Mouse (Mus musculus) gastrocnemius, adult 18-20 months (tissue): Measurements from ENCODE around the gene Dnah1. TPM values are rescaled to one million over a fixed set of nuclear protein-coding genes. Genes with fewer than 3 reads are reported as not detected.

Experiments used
- DNase-seq: peaks from one replicate; pipeline ENCODE4 v3.0.0; 2021; ENCODE audit warnings: low spot score
- total RNA-seq, 2 experiments: library from RNA; stranded (reverse); gene quantifications; 2 replicates each; pipeline ENCODE4 v1.2.3; 2021

The Dnah1 gene
- total RNA-seq, 2 experiments from 2014 or later = 0.14 to 0.16 TPM

DNA sequence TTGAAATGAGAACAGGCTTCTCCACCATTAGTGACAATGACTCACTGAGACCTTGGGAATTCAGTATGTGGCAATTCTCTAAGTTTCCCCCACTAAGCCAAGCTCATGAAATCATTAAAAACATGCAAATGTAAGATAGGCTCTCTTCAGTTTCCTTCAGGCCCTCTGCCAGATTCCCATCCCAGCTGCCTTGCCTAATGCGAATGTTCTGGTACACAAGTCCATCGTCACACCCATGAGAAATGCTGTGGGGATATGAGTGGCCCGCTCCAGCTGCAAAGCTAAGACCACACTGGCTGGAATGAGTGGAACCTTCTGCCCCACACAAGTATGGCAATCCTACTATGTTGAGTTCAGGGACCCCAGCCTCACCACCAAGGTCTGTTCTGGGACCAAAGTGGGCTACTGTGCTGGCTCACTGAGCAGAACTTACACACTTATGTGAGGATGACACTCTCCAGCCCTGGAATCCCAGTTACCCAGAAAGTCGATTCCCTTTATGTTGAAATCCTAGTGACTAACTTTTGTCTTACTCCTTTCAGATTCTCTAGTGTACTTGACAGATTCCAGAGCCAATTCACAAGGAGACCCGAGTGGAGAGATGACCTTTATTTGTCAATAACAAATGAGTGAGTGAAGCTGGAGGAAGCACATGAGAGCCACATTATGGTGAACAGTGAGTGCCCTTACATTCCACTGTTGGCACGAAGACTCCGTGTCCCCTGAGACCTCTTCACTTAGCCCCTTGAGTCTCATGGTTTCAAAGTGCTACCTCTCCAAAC, 86.4 kb downstream of the Dnah1 start:
- peak; percentile 81 for DNase-seq

DNA sequence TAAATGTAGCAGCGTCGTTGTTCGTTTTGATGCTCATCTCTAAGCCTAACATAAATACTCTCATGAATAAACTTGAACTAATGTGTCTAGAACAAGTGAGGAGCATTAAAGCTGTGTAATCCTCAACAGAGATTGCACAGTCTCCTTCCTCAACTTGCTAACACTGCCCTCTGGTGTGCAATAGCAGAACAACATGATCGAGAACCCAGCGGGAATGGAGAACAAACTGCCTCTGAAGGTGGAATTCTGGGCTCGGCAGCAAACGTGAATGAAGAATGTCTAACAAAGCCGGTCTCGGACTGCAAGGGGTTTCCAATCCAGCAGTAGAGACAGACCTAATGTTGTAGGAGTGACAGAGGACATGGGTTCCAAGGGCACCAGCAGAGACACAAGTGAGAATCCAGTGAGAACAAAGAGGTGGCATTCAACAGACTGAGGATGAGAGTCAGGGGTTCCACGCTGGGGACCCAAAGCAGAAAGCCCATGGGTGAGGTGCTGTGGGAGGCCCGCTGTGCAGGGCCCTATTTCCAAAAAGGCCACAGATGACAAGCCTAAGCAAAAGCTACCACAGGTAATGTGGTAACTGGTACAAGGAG, 89.6 kb downstream of the Dnah1 start:
- DNase-seq = peak; percentile 85

- DNase-seq = no peak
Observed at GRCm38 (mm10) chr14:31233070-31233995, 90.4 kb downstream of the Dnah1 start.

GRCm38 (mm10) chr14:31232404-31233069, 91.2 kb downstream of the Dnah1 start:
- DNase-seq = no peak

GRCm38 (mm10) chr14:31230442-31230841, 93.3 kb downstream of the Dnah1 start:
- no peak for DNase-seq

DNA sequence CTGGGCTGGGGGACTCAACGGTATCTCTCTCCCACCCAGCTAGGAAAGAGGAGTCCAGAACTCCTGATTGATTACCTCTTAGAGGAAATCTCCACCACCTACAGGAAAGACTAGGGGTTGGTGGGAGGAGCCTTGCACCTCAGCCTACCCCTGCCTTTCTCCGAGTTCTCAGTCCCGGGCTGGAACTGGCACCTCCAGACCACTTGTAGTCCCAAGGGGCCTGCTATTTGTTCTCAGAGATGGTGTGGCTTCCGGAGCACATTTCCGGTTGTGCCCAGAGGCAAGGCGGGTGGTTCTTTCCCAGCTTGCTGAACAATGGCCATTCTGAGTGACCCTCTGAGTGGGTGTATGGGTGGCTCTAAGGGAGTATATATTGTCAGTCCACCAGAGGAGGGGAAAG, 95.5 kb downstream of the Dnah1 start:
- no peak for DNase-seq

- DNase-seq = no peak
Observed at GRCm38 (mm10) chr14:31226978-31227377, 96.7 kb downstream of the Dnah1 start.

DNA sequence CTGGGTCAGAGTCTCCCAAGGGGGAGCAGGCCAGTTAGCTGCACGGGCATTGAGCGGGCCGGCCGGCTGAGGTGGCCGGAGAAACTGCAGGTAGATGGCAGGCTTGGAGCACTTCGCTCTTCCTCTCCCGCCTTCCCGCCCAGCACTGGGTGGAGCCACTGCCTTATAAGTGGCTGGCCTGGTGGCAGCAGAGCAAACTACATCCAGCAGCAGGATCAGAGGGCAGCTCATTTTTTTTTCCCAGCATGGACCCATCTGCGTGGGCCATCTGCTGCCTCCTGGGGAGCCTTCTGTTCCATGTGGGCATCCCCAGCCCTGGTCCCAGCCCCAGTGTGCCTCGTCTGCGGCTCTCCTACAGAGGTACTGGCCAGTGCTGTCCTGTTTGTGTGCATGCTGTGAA, 106.0 kb downstream of the Dnah1 start, which contains the start of gene Sema3g:
Gene Sema3g (plus strand): TSS at position 195 of the 400 bp plus-strand sequence.
- DNase-seq = no peak

- DNase-seq = no peak
Observed at GRCm38 (mm10) chr14:31216846-31217245, 106.8 kb downstream of the Dnah1 start, which contains the start of gene Nisch. TSS of gene Nisch (minus strand) at chr14:31216946.

DNA sequence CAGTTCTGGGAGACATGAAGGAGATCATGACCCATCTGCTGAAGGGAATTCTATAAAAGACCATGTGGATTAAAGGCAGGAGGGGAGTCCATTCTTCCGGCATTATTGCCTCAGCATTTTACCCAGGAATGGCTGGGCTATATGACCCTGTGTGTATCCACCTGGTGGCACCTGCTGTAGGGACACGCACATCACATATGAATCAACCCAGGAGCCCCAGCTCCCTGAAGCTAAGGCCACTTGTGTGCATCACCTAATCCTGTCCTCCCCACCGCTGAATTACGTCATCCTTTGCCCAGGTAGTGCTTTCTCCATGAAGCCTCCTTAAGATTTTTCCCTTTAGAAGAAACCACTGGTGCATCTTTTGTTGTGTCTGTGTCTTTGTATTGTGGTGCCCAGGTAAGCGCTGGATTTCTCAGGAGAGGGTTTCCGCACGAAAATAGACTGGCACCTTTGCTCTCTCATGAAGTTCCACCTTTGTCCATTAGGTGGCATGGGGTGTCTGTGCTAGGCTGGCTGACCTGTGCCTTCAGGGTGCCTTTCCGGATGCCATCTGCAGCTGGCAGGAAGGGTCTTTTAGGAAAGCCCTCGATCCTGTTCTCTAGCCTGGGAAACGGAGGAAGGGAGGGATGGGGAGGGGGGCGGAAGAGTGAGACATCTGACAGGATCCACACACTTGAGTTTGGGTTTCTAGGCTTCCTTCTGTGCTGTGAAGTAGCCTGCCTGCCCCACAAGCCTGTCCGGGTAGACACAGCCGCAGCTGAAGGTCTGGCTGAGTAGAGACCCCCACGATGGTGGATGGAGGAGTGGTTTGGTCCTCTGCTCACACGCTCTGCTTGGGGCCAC, 108.3 kb downstream of the Dnah1 start:
- DNase-seq = peak; percentile 65

DNA sequence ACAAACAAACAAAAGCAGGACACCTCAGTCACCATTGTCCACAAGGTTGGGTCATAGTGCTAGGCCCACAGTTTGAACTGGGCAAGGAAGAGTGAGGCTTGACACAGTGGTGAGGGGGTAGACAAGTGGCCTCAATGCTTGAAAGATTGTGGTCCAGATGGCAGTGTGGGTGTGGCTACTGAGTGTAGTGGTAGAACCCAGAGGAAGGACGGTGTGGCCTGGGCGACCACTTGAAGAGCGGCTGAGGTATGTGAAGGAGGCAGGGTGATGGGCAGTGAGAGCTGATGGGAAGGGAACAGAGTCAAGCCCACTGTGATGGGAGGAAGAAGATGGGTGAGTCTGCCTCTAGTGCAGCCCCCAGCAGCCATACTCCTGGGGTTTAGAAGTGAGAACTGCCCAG, 109.0 kb downstream of the Dnah1 start:
- DNase-seq = no peak

GRCm38 (mm10) chr14:31213868-31214267, 109.8 kb downstream of the Dnah1 start:
- no peak for DNase-seq

GRCm38 (mm10) chr14:31212499-31212898, 111.2 kb downstream of the Dnah1 start:
- DNase-seq = no peak

DNA sequence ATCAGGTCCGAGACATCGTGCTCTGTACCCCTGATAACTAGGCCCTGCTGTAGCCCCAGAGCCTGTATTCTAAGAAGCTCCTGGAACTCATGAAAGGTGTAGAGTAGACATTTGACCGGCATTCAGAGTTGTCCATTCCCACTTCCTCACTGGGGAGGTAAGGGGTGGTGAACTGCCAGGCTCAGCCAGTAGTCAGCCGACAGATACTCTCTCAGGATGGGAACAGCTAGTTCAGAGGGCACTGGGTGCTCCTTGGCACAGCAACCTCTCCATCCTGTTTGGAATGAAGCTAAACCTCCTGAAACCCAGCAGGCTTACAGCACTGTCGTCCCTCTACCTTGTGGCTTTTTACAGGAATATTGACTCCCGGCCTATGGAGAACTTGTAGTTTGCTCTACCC, 111.8 kb downstream of the Dnah1 start:
- no peak for DNase-seq

Other genes starting within 250 kb of the Dnah1 start
- 10 to 100 TPM; 24.6 to 33.8 TPM for gene Smim4, start 194.9 kb downstream of the Dnah1 start, total RNA-seq
- gene Nt5dc2, start 192.8 kb downstream of the Dnah1 start, total RNA-seq = 1 to 10 TPM in 1 of 2 experiments, under 1 TPM in 1; 0.57 to 1.3 TPM
- gene Stab1, start 155.3 kb downstream of the Dnah1 start, total RNA-seq = 10 to 100 TPM in 1 of 2 experiments, 1 to 10 TPM in 1; 9.7 to 16.7 TPM
- gene Tnnc1, start 115.6 kb downstream of the Dnah1 start, total RNA-seq = 100 to 1,000 TPM; 566 to 705 TPM
- 10 to 100 TPM; 52.3 to 59.6 TPM for gene Nisch, start 107.0 kb downstream of the Dnah1 start, total RNA-seq
- gene Sema3g, start 106.0 kb downstream of the Dnah1 start, total RNA-seq = 1 to 10 TPM; 5.8 to 7.0 TPM
- 10 to 100 TPM in 1 of 2 experiments, 1 to 10 TPM in 1; 9.2 to 10.8 TPM for gene Phf7, start 72.6 kb downstream of the Dnah1 start, total RNA-seq
- 10 to 100 TPM; 40.7 to 46.8 TPM for gene Bap1, start 72.4 kb downstream of the Dnah1 start, total RNA-seq
- gene Capn7, start 12.7 kb upstream of the Dnah1 start, total RNA-seq = 10 to 100 TPM; 27.2 to 30.2 TPM
- 10 to 100 TPM; 53.6 to 65.7 TPM for gene Sh3bp5, start 112.2 kb upstream of the Dnah1 start, total RNA-seq
- gene Eaf1, start 170.5 kb upstream of the Dnah1 start, total RNA-seq = 10 to 100 TPM; 10.3 to 13.1 TPM
- 1 to 10 TPM; 7.3 to 8.2 TPM for gene Mettl6, start 171.1 kb upstream of the Dnah1 start, total RNA-seq